Mouse (Mus musculus): ENCODE results near the gene Idh3g.
"Not testable (repeated sequence)": the region's sequence is repeated elsewhere in the genome, so short reads cannot be mapped to it uniquely, and the experiment has no call there.

DNA sequence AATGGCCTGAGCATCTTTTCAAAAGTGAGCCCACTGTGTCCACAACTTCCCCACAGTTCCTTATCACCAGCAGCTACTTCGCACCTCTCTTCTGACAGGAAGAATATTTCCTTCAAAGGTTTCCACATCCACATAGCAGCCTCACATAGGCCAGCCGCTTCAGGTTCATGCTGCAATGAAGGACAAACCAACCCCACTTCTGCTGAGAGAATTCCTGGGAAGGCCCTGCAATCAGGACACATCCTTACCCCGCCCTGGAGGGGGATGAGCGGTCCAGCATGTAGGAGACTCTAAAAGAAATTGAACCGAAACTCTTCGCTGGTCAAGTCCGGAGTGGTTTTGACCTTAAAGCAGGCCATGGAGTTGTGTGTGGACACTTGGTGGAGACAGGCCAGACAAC is 46.9 kb downstream of the Idh3g start:
- TF ChIP-seq CTCF (IDR thresholded peaks at IDR 0.05; ENCODE audit: low read depth); EP300 (optimal IDR thresholded peaks at IDR 0.05): not testable (repeated sequence)
